Mouse (Mus musculus) frontal cortex, adult (tissue): ENCODE results near the gene Atf6b.

Source experiments
- ATAC-seq: cut with Nextera tagmentation; 2 replicates; pipeline ENCODE4 v1.9.2; 2017; ENCODE audit warnings: mild to moderate bottlenecking, moderate library complexity, mixed read lengths; ENCODE audit not compliant: low TSS enrichment

The Atf6b gene

GRCm38 (mm10) chr17:34664472-34664871 is 17.5 kb downstream of the Atf6b start:
- no peak for ATAC-seq

- no peak for ATAC-seq
Measured at GRCm38 (mm10) chr17:34670235-34670634, 23.3 kb downstream of the Atf6b start, which contains the start of gene Tnxb. Gene Tnxb, plus strand, starts transcription at chr17:34670535.

GRCm38 (mm10) chr17:34671151-34672066 is 24.5 kb downstream of the Atf6b start:
- no peak for ATAC-seq

DNA sequence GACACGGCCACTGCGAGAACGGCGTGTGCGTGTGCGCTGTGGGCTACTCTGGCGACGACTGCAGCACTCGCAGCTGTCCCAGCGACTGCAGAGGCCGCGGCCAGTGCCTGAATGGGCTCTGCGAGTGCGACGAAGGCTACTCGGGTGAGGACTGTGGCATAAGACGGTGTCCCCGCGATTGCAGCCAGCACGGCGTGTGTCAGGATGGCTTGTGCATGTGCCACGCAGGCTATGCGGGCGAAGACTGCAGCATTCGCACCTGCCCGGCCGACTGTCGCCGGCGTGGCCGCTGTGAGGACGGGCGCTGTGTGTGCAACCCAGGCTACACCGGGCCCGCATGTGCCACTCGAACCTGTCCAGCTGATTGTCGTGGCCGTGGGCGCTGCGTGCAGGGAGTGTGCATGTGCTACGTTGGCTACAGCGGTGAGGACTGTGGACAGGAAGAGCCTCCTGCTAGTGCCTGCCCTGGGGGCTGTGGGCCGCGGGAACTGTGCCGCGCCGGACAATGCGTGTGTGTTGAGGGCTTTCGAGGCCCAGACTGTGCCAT is 25.4 kb downstream of the Atf6b start:
- ATAC-seq: no peak

DNA sequence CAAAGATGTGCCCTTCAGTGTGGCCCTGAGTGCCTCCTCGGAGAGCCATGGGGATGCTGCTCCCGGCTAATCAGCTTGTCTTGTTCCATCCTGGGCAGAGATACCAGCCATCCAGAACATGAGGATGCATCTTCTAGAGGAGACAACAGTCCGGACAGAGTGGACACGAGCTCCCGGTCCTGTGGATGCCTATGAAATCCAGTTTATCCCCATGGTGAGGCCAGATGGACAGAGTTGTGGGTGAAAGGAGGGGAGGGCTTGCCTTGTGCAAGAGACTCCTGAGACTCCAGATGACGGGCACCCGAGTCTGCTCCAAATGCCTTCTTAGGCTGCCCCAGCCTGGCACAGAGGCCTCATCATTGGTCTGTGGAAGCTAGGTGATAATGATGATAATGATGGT is 26.2 kb downstream of the Atf6b start:
- ATAC-seq: no peak

DNA sequence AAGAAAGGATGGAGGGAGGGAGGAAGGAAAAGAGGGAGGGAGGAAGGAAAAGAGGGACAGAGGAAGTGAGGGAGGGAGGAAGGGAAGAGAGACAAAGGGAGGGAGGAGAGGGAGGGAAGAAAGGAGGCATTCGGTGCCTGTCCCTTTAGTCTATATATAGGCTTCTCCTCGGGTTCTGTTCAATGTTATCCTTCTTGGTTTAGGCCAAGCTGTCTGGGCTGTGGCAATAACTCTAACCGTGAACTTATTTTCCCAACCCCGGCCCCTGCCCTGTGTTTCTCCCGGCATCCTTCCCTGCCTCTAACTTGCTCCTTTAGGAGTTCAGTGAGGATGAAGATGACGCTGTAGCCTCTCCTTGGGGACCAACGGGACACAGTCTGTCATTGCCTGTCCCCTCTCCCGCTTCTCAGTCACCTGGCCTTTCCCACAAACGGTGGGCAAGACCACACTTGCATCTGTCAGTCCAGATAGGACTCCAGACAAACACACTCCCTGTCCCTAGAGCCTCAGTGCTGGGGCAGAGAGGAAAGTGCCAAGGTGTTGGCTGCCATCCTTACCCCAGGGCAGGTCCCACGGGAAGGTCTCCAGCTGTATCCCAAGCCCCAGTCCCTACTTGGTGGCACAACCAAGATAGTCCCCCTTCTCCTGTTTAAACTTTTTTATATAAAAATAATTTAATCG is 27.7 kb downstream of the Atf6b start:
- no peak for ATAC-seq

GRCm38 (mm10) chr17:34675205-34676092 is 28.5 kb downstream of the Atf6b start:
- no peak for ATAC-seq

- ATAC-seq: no peak
Measured at GRCm38 (mm10) chr17:34676093-34676460, 29.1 kb downstream of the Atf6b start.

GRCm38 (mm10) chr17:34676671-34677070 is 29.7 kb downstream of the Atf6b start:
- ATAC-seq: no peak

GRCm38 (mm10) chr17:34680191-34680590 is 33.2 kb downstream of the Atf6b start:
- ATAC-seq: no peak

GRCm38 (mm10) chr17:34680621-34681020 is 33.7 kb downstream of the Atf6b start:
- ATAC-seq: no peak

GRCm38 (mm10) chr17:34681132-34681571 is 34.2 kb downstream of the Atf6b start:
- ATAC-seq: no peak

- ATAC-seq: no peak
Measured at GRCm38 (mm10) chr17:34681881-34682536, 35.1 kb downstream of the Atf6b start.

DNA sequence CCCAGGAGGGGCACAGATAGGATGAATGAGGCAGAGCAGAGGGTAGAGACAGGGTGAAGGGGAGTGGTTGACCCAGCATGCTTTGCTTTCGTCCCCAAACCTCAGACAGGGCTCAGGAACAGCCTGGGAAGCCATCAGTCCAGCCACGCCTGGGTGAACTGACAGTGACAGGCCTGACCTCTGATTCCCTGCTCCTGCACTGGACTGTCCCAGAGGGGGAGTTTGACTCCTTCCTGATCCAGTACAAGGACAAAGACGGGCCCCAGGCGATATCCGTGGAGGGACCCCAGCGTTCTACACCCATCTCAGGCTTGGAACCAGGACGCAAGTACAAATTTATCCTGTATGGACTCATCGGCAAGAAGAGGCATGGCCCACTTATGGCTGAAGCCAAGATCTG is 36.2 kb downstream of the Atf6b start:
- ATAC-seq: no peak

DNA sequence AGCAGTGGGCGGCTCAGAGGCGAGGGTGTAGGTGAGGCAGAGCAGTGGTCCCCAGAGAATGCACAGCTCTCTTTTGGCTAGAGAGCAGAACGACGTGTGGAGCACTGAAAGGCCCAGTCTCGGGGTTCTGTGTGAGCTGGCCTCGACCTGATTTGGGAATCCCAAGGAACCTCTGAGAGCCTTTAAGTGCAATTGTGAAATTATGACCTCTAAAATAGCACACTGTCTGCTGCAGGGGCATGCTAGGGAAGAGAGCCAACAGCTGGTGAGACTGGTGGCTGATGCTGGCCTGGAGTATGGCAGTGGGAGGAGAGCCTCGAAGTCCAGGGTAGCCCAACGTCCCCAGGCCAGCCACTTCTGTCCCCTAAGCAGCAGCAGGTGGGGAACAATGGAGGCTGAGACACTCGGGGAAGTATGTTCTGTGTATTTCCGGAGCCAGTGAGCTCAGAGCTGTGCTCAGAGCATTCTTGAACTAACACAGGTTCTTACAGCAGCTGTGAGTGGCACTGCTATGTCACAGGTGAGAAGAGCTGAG is 36.8 kb downstream of the Atf6b start:
- no peak for ATAC-seq

DNA sequence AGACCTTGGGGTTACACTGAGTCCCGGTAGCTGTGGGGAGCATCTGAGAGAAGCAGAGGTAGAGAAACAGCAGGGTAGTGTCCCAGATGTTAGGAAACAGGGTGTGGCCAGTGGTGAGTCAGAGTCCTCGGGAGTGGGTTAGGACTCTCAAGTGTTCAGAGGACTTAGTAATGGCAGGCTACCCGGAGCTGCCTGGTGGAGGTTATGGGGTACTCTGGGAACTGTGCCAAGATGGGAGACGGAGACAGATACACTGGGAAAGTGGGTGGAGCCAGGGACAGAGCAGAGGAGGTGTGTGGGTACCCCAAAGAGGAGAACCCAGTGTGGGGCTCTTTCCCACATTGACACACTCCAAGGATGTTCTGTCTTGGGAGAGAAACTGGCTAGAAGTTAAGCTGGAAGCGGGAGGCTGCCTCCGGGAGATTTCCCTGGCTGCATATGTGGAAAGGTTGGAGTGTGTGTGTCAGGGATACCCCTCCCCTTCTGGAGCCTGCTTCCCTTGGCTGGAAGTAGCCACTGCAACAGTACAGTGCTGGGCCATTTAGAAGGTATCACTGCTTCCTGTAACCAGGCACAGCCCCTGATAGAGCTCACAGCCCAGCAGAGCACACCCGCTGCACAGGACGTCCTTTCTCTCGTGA is 37.4 kb downstream of the Atf6b start:
- ATAC-seq: no peak

GRCm38 (mm10) chr17:34685120-34686110 is 38.5 kb downstream of the Atf6b start:
- ATAC-seq: no peak

DNA sequence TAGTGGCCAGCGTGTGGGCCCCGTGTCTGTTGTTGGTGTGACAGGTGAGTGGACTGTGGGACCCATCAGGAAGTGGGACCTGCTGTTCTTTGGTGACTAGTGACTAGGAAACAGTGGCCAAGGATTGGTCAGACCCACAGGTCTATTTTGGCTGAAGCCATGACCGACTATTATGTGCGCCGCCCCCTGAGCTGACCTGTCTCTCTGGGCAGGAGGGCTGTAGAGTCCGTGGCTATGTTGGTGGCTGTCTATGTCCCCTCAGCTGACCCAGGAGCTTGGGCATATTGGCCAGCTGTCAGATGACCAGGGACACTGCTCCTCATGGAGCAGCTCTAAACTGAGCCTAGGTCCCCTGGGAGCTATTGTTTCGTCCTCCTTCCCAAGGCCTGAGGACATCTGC is 41.9 kb downstream of the Atf6b start:
- no peak for ATAC-seq

- no peak for ATAC-seq
Measured at GRCm38 (mm10) chr17:34690458-34690857, 43.5 kb downstream of the Atf6b start.
